Mouse (Mus musculus) CH12.LX (cell line): ENCODE results near the gene Chfr. TPM values are rescaled to one million over a fixed set of nuclear protein-coding genes. Genes with fewer than 3 reads are reported as not detected.

Experiments used
- DNase-seq: peaks from one replicate; pipeline ENCODE4 v3.0.0-alpha.2; 2013; ENCODE audit errors: extremely low read depth
- H3K27ac ChIP-seq: 2 replicates; pipeline ENCODE4 v1.5.1; 2012; ENCODE audit warnings: low read depth, mild to moderate bottlenecking, control low read depth, moderate library complexity; ENCODE audit not compliant: insufficient read depth
- H3K27me3 ChIP-seq: replicated peaks from 2 replicates; pipeline ENCODE3; 2012; ENCODE audit warnings: inconsistent platforms
- H3K36me3 ChIP-seq, 2 experiments: replicated peaks in 1 of 2; 2 replicates each; pipeline versions ENCODE3 to v1.6.1; 2012; ENCODE audit warnings: inconsistent platforms in 1 of 2, low read length in 1 of 2, mild to moderate bottlenecking in 1 of 2, mixed read lengths in 1 of 2, moderate library complexity in 1 of 2; ENCODE audit not compliant: control insufficient read depth in 1 of 2, insufficient read depth in 1 of 2
- H3K4me1 ChIP-seq, 2 experiments: 2 replicates each; pipeline ENCODE4 v1.6.1; 2012; ENCODE audit warnings: inconsistent platforms in 1 of 2, moderate library complexity in 1 of 2; ENCODE audit not compliant: insufficient read depth in 2 of 2, control insufficient read depth in 1 of 2
- H3K4me2 ChIP-seq: 2 replicates; pipeline ENCODE4 v1.6.1; 2012; ENCODE audit warnings: low read depth, mild to moderate bottlenecking, control low read depth; ENCODE audit not compliant: poor library complexity, insufficient read depth, severe bottlenecking
- H3K4me3 ChIP-seq, 3 experiments: fragments of 150-350 bp in 1 of 3; sonication (generic) in 1 of 3; replicated peaks in 1 of 3; 2 replicates each; pipeline versions ENCODE3 to v1.5.1; 2011 to 2012; ENCODE audit warnings: low read depth in 2 of 3, low read length in 2 of 3, mild to moderate bottlenecking in 2 of 3, moderate library complexity in 2 of 3, control low read depth in 1 of 3, improper control_type of control experiment in 1 of 3, inconsistent platforms in 1 of 3, mixed read lengths in 1 of 3; ENCODE audit not compliant: poor library complexity in 1 of 3
- H3K79me2 ChIP-seq: replicated peaks from 2 replicates; pipeline ENCODE4 v1.6.1; 2012; ENCODE audit warnings: mild to moderate bottlenecking, moderate library complexity; ENCODE audit not compliant: control insufficient read depth, poor library complexity, insufficient read depth, severe bottlenecking; ENCODE audit errors: extremely low read depth
- H3K9ac ChIP-seq: 2 replicates; pipeline ENCODE4 v1.6.1; 2012; ENCODE audit warnings: low read depth, mild to moderate bottlenecking, control low read depth, moderate library complexity; ENCODE audit not compliant: insufficient read depth
- H3K9me3 ChIP-seq: replicated peaks from 2 replicates; pipeline ENCODE3; 2012; ENCODE audit warnings: low read length, inconsistent platforms, mixed read lengths
- CHD1 ChIP-seq: IDR thresholded peaks from 2 replicates; pipeline ENCODE4 v1.6.1; 2012; ENCODE audit warnings: low read depth, low read length, improper control_type of control experiment, inconsistent platforms
- CHD2 ChIP-seq: IDR thresholded peaks from 2 replicates; pipeline ENCODE4 v1.6.1; 2011; ENCODE audit warnings: low read length, improper control_type of control experiment
- CTCF ChIP-seq, 2 experiments: IDR thresholded peaks in 1 of 2; conservative IDR thresholded peaks in 1 of 2; 2 replicates each; pipeline ENCODE4 v1.5.1; 2011 to 2012; ENCODE audit warnings: low read depth in 2 of 2, low read length in 2 of 2, improper control_type of control experiment in 1 of 2, inconsistent platforms in 1 of 2, mild to moderate bottlenecking in 1 of 2, moderate library complexity in 1 of 2
- EP300 ChIP-seq: IDR thresholded peaks from 2 replicates; pipeline ENCODE4 v1.6.1; 2011; ENCODE audit warnings: low read length, improper control_type of control experiment
- ETS1 ChIP-seq: conservative IDR thresholded peaks from 2 replicates; pipeline ENCODE4 v1.6.1; 2012; ENCODE audit warnings: low read depth, mild to moderate bottlenecking, inconsistent platforms, low read length, improper control_type of control experiment, moderate library complexity
- JUN ChIP-seq: IDR thresholded peaks from 2 replicates; pipeline ENCODE4 v1.6.1; 2011; ENCODE audit warnings: low read depth, mild to moderate bottlenecking, low read length, improper control_type of control experiment, moderate library complexity; ENCODE audit not compliant: insufficient read depth
- JUND ChIP-seq: conservative IDR thresholded peaks from 2 replicates; pipeline ENCODE4 v1.6.1; 2011; ENCODE audit warnings: low read depth, low read length, improper control_type of control experiment
- MAFK ChIP-seq: IDR thresholded peaks from 2 replicates; pipeline ENCODE4 v1.6.1; 2011; ENCODE audit warnings: low read length, improper control_type of control experiment; ENCODE audit not compliant: insufficient replicate concordance
- MXI1 ChIP-seq: IDR thresholded peaks from 2 replicates; pipeline ENCODE4 v1.6.1; 2011; ENCODE audit warnings: mild to moderate bottlenecking, low read depth, low read length, improper control_type of control experiment
- MYC ChIP-seq: IDR thresholded peaks from 2 replicates; pipeline ENCODE4 v1.6.1; 2011; ENCODE audit warnings: low read depth, mild to moderate bottlenecking, improper control_type of control experiment, low read length
- NRF1 ChIP-seq: IDR thresholded peaks from 2 replicates; pipeline ENCODE4 v1.6.1; 2014; ENCODE audit warnings: low read depth, mild to moderate bottlenecking, inconsistent platforms, low read length, improper control_type of control experiment, moderate library complexity
- POLR2AphosphoS2 ChIP-seq: IDR thresholded peaks from 2 replicates; pipeline ENCODE4 v1.6.1; 2011; ENCODE audit warnings: low read depth, low read length, improper control_type of control experiment
- TBP ChIP-seq: conservative IDR thresholded peaks from 2 replicates; pipeline ENCODE4 v1.6.1; 2011; ENCODE audit warnings: low read depth, low read length, improper control_type of control experiment
- TCF12 ChIP-seq: IDR thresholded peaks from 2 replicates; pipeline ENCODE4 v1.6.1; 2014; ENCODE audit warnings: low read depth, mild to moderate bottlenecking, inconsistent platforms, low read length, improper control_type of control experiment
- USF1 ChIP-seq: IDR thresholded peaks from 2 replicates; pipeline ENCODE4 v1.6.1; 2014; ENCODE audit warnings: low read depth, mild to moderate bottlenecking, inconsistent platforms, low read length, improper control_type of control experiment
- ZKSCAN1 ChIP-seq: IDR thresholded peaks from 2 replicates; pipeline ENCODE4 v1.6.1; 2012; ENCODE audit warnings: low read depth, inconsistent platforms, low read length, improper control_type of control experiment, borderline replicate concordance
- ZMIZ1 ChIP-seq: IDR thresholded peaks from 2 replicates; pipeline ENCODE4 v1.6.1; 2012; ENCODE audit warnings: low read depth, mild to moderate bottlenecking, inconsistent platforms, low read length, improper control_type of control experiment
- dilution Hi-C: fragments of 300-500 bp; cut with MboI; formaldehyde crosslinking; loops from 2 replicates; pipeline ENCODE4 v1.14.3; 2020; ENCODE audit warnings: low sequenced_read_pairs; ENCODE audit not compliant: extremely low pct_unique_long_range_greater_than_20kb, extremely low pct_ligation_motif_present
- in situ Hi-C: fragments of 300-500 bp; cut with MboI; formaldehyde crosslinking; loops from 3 replicates; pipeline ENCODE4 v1.14.3; 2019; ENCODE audit warnings: low sequenced_read_pairs, low pct_ligation_motif_present, low pct_unique_long_range_greater_than_20kb, mixed read lengths
- polyA plus RNA-seq: library from polyadenylated mRNA; unstranded; fragments of >175 nt; gene quantifications from 2 replicates; pipeline ENCODE4 v1.2.1, GENCODE M21; 2012; ENCODE audit warnings: low read depth; ENCODE audit not compliant: insufficient read length
- total RNA-seq, 2 experiments: library from RNA; depleted of rRNA; stranded (reverse); fragments of 300-350 nt in 1 of 2; fragments of >200 nt in 1 of 2; gene quantifications; 2 replicates each; pipeline ENCODE4 v1.2.3; 2012 to 2014

Gene Chfr
- total and polyA plus RNA-seq, 3 experiments: 23.9 to 40.8 (median 38.5) TPM

DNA sequence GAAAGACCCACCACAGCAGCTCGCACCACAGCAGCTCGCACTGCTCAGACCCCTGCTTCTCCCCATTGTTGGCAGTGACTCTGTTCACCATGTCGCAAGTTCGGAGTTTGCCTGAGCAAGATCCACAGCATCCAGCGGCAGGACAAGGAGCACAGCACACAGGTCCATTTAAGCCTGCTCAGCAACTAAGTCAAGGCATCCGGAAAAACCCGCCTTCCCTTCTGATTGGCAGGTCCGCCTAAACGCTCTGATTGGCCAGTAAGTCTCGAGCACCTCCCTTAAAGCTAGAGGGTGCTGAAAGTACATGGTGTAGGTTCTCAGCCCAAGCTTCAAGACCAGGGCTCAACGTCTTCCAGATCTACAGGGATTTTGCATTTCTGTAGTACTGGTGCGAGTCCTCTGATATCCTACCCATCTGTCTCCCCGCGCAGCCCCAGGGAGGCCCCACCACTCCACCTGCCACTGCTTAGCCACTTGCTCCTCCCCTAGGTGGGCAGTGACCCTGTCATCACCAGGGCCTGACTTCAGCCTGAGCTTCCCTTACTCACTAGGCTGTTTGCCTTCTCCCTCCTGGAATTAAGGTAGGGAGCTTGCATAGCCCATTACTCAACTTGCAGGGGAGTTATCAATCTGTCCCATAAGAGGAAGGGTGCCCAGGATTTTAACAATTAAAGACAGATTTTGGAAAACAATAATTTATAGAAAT is 49.3 kb upstream of the Chfr start:
- Histone ChIP-seq H3K79me2 (no peaks in the 10 kb centered on the region), H3K36me3 (peaks cover 3 to 14% of the 10 kb centered on the region in 2 experiments), H3K4me2 (no peak overlapping the region)
- no peak for TF ChIP-seq MXI1
- no peak for TF ChIP-seq TBP
- no peak for TF ChIP-seq CTCF (conservative IDR thresholded peaks at IDR 0.05 in 1 of 2, IDR thresholded peaks at IDR 0.05 in 1 of 2; ENCODE audit: low read depth in 2 of 2, low read length in 2 of 2)
- TF ChIP-seq POLR2AphosphoS2: no peak
- TF ChIP-seq ZMIZ1: no peak
- TF ChIP-seq ETS1: no peak
- TF ChIP-seq MAFK: no peak
- no peak for TF ChIP-seq TCF12
- no peak for TF ChIP-seq JUND
- no peak for TF ChIP-seq ZKSCAN1
- TF ChIP-seq USF1: no peak
- TF ChIP-seq, all 38 proteins: peak for 0
- dilution Hi-C loops (no loop called here), in situ Hi-C loops (no loop called here)
- no peak overlapping the region for H3K27ac ChIP-seq
- no peak for DNase-seq
- H3K27me3 ChIP-seq: no peaks in the 10 kb centered on the region
- H3K9me3 ChIP-seq: no peaks in the 10 kb centered on the region
- H3K9ac ChIP-seq: no peak overlapping the region
- no peaks in the 10 kb centered on the region for H3K4me1 ChIP-seq
- H3K4me3 ChIP-seq: no peak overlapping the region

DNA sequence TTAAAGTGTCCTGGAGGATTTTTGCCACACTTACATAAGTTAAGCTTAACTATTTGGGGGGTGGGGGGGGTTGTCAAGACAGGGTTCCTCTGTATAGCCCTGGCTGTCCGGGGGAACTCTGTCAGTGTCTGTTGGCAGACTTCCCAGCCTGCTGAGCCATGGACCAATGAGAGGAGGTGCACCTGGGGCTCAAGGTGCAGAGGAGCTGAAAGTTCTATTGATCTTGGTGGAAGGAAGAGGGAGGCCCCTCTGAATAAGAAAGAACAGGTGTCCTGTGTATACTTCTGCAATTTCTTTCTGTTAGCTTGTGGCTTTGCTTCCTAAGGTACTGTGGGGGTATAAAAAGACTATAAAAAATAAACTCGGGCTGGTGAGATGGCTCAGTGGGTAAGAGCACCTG is 44.1 kb upstream of the Chfr start:
- Histone ChIP-seq H3K9me3 (no peaks in the 10 kb centered on the region), H3K36me3 (no peaks in the 10 kb centered on the region), H3K27me3 (no peaks in the 10 kb centered on the region), H3K4me3 (no peak overlapping the region), H3K79me2 (no peaks in the 10 kb centered on the region), H3K27ac (no peak overlapping the region), H3K4me2 (no peak overlapping the region)
- no peak for DNase-seq
- TF ChIP-seq MAFK (no peak), MYC (no peak), EP300 (no peak), NRF1 (no peak), JUND (no peak), CHD1 (no peak), JUN (no peak), ZKSCAN1 (no peak), CHD2 (no peak)
- TF ChIP-seq, all 38 proteins: peak for 0
- Histone ChIP-seq H3K4me1 (peaks cover 0 to 25% of the 10 kb centered on the region in 2 experiments; a peak in 2 of 4 replicates), H3K9ac (no peak overlapping the region)
- in situ Hi-C loops: no loop called here
- dilution Hi-C loops: no loop called here
